Mouse (Mus musculus): ENCODE measurements at regions not wholly inside any gene's neighbourhood (a gene's known extent, or its start where the extent isn't known, plus 50 kb on each side); places are given as distances from the start of the nearest gene placed in this dataset.

DNA sequence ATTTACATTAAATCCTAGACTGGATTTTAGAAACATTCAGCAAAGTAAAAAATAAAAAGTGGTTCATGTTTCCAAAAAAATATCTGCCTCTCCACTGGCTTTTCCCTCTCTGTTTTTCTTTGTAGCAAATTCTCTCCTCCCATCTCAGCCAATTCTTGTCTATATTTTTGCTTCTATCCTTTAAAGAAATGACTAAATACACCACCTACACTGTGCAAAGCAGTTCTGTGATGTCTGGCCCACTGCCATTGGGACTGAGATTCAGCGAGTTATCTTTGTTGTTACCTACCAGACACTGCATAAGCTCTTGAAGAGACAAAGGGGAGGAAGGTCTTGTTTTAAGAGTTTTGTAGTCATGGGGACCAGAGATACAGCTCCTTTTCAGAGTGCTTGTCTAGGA is 835.8 kb upstream of the Klhl29 start:
- no peak for DNase-seq (ENCODE audit: low spot score)

GRCm38 (mm10) chr12:6189232-6189631 is 813.8 kb upstream of the Klhl29 start:
- no peak for DNase-seq (ENCODE audit: low spot score)

DNA sequence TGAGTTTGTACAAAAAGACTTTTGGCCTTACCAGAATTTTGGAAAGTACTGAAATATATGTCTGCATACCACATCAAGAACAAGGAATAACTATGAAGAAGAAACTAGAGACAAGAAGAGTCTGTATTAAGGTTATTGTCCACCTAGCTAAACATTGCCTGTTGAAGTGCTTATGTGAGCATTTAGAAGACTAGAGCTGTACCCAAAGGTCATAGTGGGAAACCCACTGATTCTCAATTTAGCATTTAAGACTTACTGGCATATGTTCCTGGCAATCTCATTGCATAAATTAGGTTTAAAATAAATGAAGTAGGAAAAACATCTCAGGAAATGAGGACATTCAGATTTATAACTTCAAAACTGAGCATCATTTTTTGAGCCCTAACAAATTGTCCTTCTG is 793.3 kb upstream of the Klhl29 start:
- no peak for DNase-seq (ENCODE audit: low spot score)

DNA sequence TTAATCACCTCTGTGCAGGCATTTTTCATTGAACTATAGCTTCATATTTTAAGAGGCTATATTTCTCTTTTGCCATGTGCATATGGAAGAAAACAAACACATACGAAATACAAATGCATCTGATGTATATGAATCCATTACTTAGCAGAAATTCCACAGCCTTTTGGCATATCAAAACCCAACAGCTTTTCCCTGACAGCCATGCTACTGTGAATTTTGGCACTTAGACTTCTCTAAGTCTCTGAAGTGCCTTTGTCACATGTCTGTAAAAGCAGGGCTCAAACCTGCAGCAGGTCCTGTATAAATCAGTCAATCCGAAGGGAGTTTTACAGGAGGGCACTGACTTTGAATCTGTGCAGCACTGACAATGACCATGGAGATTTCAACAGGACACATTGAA is 778.8 kb upstream of the Klhl29 start:
- no peak for DNase-seq (ENCODE audit: low spot score)

- DNase-seq (ENCODE audit: low spot score): no peak
These were observed 776.0 kb upstream of the Klhl29 start for GRCm38 (mm10) chr12:6151476-6151875.

DNA sequence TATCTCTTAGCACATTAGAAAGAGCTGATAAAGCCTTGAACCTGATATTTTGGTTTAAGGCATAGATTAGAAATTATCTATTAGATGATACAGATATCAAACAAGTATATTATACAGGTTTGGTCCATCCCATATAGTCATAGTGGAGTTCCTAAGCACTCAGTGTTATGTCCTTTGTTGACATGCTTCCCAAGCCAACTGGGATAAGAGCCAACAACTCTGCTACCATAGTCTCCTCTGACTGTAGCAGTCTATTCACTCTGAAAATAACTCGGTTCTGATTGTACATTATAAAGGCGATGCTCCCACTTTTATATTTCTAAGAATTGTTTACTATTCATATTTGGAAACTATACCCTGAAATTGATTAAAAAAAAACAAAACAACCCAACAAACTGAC is 757.0 kb upstream of the Klhl29 start:
- DNase-seq (ENCODE audit: low spot score): no peak

GRCm38 (mm10) chr12:6119557-6119956 is 744.1 kb upstream of the Klhl29 start:
- no peak for DNase-seq (ENCODE audit: low spot score)

DNA sequence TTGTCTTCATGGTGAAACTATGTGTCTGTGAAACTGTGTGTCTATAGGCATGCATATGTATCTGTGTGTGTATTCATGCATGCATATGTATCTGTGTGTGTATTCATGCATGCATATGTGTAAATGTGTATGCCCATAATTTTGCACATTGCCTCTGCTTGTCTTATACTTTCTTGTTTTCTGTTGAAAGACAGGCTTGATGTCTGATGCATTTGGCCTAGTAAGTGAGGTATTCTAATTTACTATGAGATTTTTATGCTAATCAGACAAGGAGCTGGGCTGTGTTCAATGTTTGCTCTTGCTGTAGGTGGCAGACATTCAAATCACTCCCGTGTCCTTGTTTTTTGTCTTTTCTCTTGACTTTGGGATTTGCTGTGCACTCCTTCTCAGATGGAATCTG is 739.8 kb upstream of the Klhl29 start:
- DNase-seq (ENCODE audit: low spot score): no peak

DNA sequence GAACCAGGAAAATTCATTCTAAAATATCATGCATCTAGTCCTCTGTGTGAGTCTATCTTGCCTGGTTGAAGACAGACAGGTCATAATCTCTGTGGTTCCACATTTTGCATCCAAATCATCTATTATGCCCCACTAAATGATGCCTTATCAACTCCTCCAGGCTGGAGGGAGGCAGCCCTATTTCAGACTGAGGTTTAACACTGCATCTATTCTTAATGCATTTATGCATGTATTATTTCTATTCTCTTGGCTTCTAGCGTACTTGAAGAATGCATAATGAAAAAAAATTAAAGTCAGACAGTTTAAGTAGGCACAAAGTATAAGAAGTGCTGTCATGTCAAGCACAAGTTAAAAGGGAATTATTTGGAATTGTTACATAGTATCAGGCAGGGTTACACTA is 721.8 kb upstream of the Klhl29 start:
- DNase-seq (ENCODE audit: low spot score): no peak

GRCm38 (mm10) chr12:6087627-6088350 is 712.3 kb upstream of the Klhl29 start:
- no peak for DNase-seq (ENCODE audit: low spot score)

- DNase-seq (ENCODE audit: low spot score): no peak
These were observed 711.6 kb upstream of the Klhl29 start for GRCm38 (mm10) chr12:6087071-6087470.

GRCm38 (mm10) chr12:6046866-6047689 is 671.6 kb upstream of the Klhl29 start:
- no peak for DNase-seq (ENCODE audit: low spot score)

GRCm38 (mm10) chr12:6046110-6046509 is 670.6 kb upstream of the Klhl29 start:
- DNase-seq (ENCODE audit: low spot score): no peak

DNA sequence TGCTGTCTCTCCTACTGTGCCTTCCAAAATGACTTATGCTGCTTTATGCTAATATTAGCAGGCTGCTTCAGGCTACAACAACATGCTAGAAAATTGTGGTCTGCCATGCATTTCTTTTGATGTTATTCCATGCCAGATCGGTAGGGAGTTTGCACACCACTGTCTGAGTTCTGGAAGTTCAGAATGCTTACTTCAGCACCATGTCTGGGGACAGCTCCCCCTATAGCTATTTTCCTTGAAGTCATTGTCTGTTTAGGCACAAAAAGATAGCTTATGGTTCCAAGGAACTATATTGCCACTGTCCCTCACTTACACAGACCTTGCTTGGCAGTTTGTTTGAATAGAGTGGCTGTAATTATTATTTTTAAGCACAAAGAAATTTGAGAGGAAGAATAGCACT is 666.8 kb upstream of the Klhl29 start:
- no peak for DNase-seq (ENCODE audit: low spot score)

GRCm38 (mm10) chr12:6024111-6024510 is 648.6 kb upstream of the Klhl29 start:
- DNase-seq (ENCODE audit: low spot score): no peak

GRCm38 (mm10) chr12:6022490-6022889 is 647.0 kb upstream of the Klhl29 start:
- no peak for DNase-seq (ENCODE audit: low spot score)

- no peak for DNase-seq (ENCODE audit: low spot score)
These were observed 625.5 kb upstream of the Klhl29 start for GRCm38 (mm10) chr12:6000961-6001360.

DNA sequence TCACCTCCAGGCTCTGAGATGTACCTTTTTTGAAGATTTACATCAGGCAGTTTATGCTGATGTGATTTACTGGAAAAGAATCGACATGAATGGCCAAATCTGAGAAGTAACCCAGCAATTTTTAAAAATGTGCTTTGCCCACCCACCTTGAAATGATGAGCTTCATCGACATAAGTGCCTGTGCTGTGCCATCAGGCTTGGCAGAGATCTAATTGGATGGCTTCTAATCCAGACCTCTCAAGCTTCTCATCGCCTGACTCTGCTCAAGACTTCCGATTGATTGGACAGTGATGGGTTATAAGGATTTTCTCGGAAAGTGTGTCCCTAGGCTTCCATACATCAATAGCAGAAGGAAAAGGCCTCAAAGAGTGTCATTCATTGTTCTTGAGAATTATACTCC is 621.9 kb upstream of the Klhl29 start:
- no peak for DNase-seq (ENCODE audit: low spot score)

DNA sequence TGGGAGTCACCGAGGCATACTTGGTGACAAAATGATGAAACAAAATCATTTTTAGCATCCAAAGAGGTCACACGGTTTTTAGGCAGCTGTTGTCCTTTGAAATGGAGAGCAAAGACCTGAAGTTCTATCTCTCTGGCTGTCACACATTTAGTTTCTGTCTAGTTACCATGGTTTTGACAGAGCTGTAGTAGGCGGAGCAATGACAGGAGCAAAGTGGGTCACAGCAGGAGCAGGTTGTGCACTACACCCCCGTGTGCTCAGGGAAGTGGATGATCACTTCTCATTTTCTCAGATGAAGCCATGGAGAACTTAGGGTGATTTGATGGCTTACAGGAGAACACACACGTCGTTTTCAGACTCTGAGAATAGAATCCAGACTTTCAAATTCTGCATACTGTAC is 621.2 kb upstream of the Klhl29 start:
- no peak for DNase-seq (ENCODE audit: low spot score)

DNA sequence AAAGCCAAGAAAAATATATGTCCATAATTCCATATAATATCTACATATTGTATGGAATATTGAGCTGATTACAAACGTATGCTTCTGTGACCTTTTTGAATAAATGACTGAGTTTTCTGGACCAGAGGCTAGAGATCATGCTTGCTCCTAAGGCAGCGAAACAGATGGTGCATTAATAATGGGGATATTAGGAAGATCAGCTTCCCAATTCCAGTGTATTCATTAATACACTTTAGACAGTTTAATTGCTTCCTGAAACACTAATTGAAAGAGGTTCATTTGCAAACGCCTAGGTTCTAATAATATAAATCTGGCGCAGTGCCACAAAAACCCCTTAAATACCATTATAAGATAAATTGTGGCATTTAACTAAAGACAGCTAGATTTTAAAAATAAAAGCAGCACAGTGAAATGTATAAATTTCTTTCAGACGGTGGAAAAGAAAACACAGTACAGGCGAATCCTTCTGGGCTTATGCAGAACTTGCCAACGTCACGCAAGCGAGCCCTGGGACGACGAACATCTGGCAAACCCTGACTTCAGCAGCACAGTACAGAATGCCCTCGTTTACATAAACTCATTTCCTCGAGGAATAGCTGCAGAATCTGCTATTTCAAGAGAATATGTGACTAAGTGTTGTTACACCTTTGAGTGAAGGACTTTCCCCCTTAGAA is 608.6 kb upstream of the Klhl29 start:
- no peak for DNase-seq (ENCODE audit: low spot score)

DNA sequence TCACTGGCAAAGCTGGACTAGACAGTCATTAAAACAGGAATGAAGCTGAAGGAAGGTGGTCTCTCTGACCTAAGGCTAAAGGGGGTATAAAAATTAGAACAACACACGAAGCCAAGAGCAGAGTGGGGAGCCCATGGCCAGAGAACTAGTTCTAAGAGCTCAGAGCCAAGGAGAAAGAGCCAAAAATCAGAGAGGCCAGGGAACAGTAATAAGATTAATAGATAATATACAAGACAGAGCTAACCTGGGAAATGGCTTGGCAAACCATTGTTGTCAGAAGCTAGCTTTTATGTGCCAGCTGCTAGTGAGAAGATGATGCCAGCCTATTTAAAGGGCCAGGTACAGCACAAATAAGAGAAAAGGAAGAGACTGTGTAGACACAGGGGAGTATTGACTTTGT is 606.6 kb upstream of the Klhl29 start:
- DNase-seq (ENCODE audit: low spot score): no peak

GRCm38 (mm10) chr12:5975926-5976325 is 600.4 kb upstream of the Klhl29 start:
- DNase-seq (ENCODE audit: low spot score): no peak

- no peak for DNase-seq (ENCODE audit: low spot score)
These were observed 594.1 kb upstream of the Klhl29 start for GRCm38 (mm10) chr12:5969556-5969955.

Data from ovary, postnatal 10 days (tissue).